Mouse (Mus musculus) G1E (cell line): ENCODE measurements at regions not wholly inside any gene's neighbourhood (a gene's known extent, or its start where the extent isn't known, plus 50 kb on each side); places are given as distances from the start of the nearest gene placed in this dataset.

ENCODE experiments used
- CTCF ChIP-seq: IDR thresholded peaks from 2 replicates; pipeline ENCODE4 v1.5.1; 2012; ENCODE audit warnings: low read depth, low read length, inconsistent platforms, mixed read lengths
- GATA1 ChIP-seq: IDR thresholded peaks from 2 replicates; pipeline ENCODE4 v1.6.1; 2012; ENCODE audit warnings: borderline replicate concordance, low read length, inconsistent platforms, mixed read lengths
- GATA2 ChIP-seq: IDR thresholded peaks from 2 replicates; pipeline ENCODE4 v1.6.1; 2012; ENCODE audit warnings: low read depth, low read length, inconsistent platforms, borderline replicate concordance
- POLR2AphosphoS5 ChIP-seq: IDR thresholded peaks from 2 replicates; pipeline ENCODE4 v1.6.1; 2012; ENCODE audit warnings: low read depth, low read length, inconsistent platforms; ENCODE audit not compliant: insufficient replicate concordance
- TAL1 ChIP-seq: conservative IDR thresholded peaks from 2 replicates; pipeline ENCODE4 v1.6.1; 2012; ENCODE audit warnings: low read depth, low read length, inconsistent platforms, mixed read lengths

DNA sequence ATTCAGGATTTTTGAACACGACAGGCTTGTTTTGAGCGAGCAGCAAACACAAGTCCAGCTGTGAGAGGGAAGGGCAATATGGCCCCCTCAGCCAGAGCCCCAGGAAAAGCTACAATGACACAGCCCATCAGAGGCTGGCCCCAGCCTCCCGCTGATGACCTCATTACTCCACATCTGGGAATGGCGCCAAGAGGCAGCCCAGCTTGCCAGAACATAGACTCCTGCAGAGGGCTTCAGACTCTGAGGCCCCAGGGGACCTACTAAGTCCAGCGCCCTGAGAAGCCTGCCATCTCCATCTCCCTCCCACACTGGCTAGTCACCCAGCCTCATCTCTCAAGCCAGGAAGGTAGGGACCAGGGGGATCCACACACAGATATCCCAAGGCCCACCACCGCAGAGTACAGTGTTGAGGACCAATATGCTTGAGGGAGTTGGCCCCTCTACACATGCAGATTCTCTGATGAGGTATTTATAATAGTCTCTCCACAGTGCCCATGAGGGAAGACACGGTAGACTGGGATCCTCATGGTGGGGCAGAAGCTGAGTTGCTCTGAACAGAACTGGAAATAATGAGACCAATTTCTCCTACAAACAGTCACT, 159.1 kb downstream of the Bcl2l11 start:
- TF ChIP-seq CTCF (no peak), POLR2AphosphoS5 (no peak), GATA1 (no peak), TAL1 (no peak), GATA2 (no peak)
